Mouse (Mus musculus) embryonic facial prominence, embryonic 15.5 days (tissue): ENCODE data around the gene Fgl2. TPM values are rescaled to one million over a fixed set of nuclear protein-coding genes. Genes with fewer than 3 reads are reported as not detected.

Source experiments
- ATAC-seq: fragments of 200-750 bp; cut with Nextera tagmentation; 2 replicates; pipeline ENCODE4 v1.8.0; 2017; ENCODE audit warnings: low read depth, moderate TSS enrichment; ENCODE audit not compliant: insufficient number of reproducible peaks, low FRiP score, low TSS enrichment
- H3K27ac ChIP-seq: fragments of 300-500 bp; sonication (generic); replicated peaks from 2 replicates; pipeline ENCODE4 v1.5.1; 2015; ENCODE audit warnings: mild to moderate bottlenecking, inconsistent platforms
- H3K27me3 ChIP-seq: fragments of 300-500 bp; sonication (generic); 2 replicates; pipeline ENCODE4 v1.6.1; 2015; ENCODE audit warnings: inconsistent platforms
- H3K36me3 ChIP-seq: fragments of 300-500 bp; sonication (generic); 2 replicates; pipeline ENCODE4 v1.6.1; 2015; ENCODE audit warnings: mild to moderate bottlenecking, inconsistent platforms
- H3K4me1 ChIP-seq: fragments of 300-500 bp; sonication (generic); 2 replicates; pipeline ENCODE4 v1.6.1; 2015; ENCODE audit warnings: inconsistent platforms
- H3K4me2 ChIP-seq: fragments of 300-500 bp; sonication (generic); replicated peaks from 2 replicates; pipeline ENCODE4 v1.6.1; 2015; ENCODE audit warnings: mild to moderate bottlenecking, inconsistent platforms
- H3K4me3 ChIP-seq: fragments of 300-500 bp; sonication (generic); replicated peaks from 2 replicates; pipeline ENCODE4 v1.5.1; 2015; ENCODE audit warnings: mild to moderate bottlenecking, inconsistent platforms
- H3K9ac ChIP-seq: fragments of 300-500 bp; sonication (generic); 2 replicates; pipeline ENCODE4 v1.6.1; 2015; ENCODE audit warnings: inconsistent platforms
- H3K9me3 ChIP-seq: fragments of 300-500 bp; sonication (generic); replicated peaks from 2 replicates; pipeline ENCODE4 v1.6.1; 2016; ENCODE audit warnings: inconsistent platforms
- WGBS: fragments of 180-500 bp; shearing (Covaris S2); methylation state at CpG from one replicate; pipeline ENCODE4 v1.1.7; 2015; 5-methylcytosine and 5-hydroxymethylcytosine counted together
- polyA plus RNA-seq: library from polyadenylated mRNA; unstranded; fragments of >200 nt; fragmentation: Nextera tagmentation; extraction: Ambion mirVana; gene quantifications from 2 replicates; pipeline ENCODE4 v1.2.1, GENCODE M21; 2015

Gene Fgl2
- polyA plus RNA-seq, 1 experiment from 2014 or later = 3.1 TPM

DNA sequence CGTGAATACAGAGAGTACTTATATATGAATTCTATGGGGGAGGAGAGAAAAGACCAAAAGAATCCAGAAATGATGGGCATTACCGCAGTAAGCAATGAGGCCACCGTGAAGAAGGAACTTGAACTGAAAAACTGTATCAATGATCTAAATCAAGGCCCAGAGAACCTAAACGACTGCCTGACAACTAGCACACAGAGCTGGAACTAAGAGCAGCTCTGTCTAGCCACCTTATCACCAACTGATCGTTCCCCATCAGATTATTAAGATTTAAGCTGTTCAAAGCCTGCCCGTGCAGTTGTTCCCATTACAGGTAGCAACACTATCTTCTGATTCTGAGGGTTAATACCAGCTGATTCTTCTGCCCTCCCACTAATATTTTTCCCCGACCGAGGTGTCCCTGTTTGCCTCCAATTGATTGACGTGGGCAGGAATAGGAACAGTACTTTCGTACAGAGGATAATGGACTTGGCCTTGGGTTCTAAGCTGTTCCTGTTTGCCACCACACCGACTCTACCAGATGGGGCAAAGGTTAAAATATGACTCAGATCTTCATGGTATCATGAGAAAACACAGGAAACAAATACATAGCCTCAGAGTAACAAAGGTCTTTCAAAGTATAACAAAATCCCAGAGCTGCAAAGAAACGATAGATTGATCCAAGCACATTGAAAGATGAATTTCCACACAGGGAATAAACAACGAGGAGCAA, 12.0 kb downstream of the Fgl2 start:
- no peaks in the 10 kb centered on the region for H3K27me3 ChIP-seq
- H3K4me1 ChIP-seq = 0 out of 2 replicates have a peak, but pooled peaks cover 4% of the 10 kb centered on the region
- no peaks in the 10 kb centered on the region for H3K9me3 ChIP-seq
- H3K4me3 ChIP-seq = no peak overlapping the region
- no peak for ATAC-seq
- no peak overlapping the region for H3K27ac ChIP-seq
- 77% methylated on average over 13 of the region's 13 CpGs for WGBS
- H3K4me2 ChIP-seq = no peak overlapping the region
- H3K36me3 ChIP-seq = no peaks in the 10 kb centered on the region
- H3K9ac ChIP-seq = no peak overlapping the region

DNA sequence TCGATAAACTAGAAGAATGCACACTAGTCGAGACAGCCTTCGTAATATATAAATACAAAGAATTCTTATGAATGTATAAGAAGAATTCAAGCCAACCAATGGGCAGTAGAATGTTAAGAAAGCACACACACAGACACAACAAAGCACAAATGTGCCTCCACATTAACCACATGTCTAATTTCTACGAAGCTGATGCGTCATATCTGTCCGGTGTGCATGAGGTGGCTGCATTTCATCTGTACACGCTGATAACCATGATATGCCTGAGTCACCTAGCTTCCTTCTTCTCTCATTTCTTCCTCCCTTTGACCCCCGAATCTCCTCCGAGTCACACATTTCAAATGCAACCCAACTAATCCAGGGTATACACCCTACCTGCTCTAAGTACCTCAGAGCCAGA, 12.5 kb downstream of the Fgl2 start:
- Histone ChIP-seq H3K36me3 (no peaks in the 10 kb centered on the region), H3K4me3 (no peak overlapping the region), H3K27me3 (no peaks in the 10 kb centered on the region), H3K9me3 (no peaks in the 10 kb centered on the region), H3K4me2 (no peak overlapping the region), H3K9ac (no peak overlapping the region), H3K27ac (no peak overlapping the region), H3K4me1 (0 out of 2 replicates have a peak, but pooled peaks cover 4% of the 10 kb centered on the region)
- ATAC-seq = no peak
- WGBS = 87% methylated on average over 9 of the region's 9 CpGs

DNA sequence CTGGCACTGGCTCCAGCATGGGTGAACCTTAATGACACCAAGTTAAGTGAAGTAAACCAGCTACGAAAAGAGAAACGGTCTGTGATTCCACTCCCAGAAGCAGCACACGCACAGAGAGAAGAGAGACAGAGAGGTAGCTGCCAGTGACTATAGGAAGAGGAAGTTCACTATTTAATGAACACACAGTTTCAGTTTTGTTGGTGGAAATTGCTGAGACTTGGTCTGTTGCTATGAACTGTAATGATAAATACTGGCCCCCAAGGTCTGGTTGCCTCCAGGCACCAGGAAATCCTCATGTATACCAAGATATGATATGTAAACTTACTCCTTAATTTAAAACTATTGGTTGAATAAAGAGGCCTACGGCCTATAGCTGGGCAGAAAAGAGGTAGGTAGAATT, 14.0 kb downstream of the Fgl2 start:
- Histone ChIP-seq H3K9ac (no peak overlapping the region), H3K4me3 (no peak overlapping the region), H3K9me3 (no peaks in the 10 kb centered on the region), H3K4me1 (0 out of 2 replicates have a peak, but pooled peaks cover 4% of the 10 kb centered on the region), H3K27ac (no peak overlapping the region), H3K4me2 (no peak overlapping the region), H3K36me3 (no peaks in the 10 kb centered on the region), H3K27me3 (no peaks in the 10 kb centered on the region)
- no peak for ATAC-seq
- WGBS = 85% methylated on average over 4 of the region's 4 CpGs

DNA sequence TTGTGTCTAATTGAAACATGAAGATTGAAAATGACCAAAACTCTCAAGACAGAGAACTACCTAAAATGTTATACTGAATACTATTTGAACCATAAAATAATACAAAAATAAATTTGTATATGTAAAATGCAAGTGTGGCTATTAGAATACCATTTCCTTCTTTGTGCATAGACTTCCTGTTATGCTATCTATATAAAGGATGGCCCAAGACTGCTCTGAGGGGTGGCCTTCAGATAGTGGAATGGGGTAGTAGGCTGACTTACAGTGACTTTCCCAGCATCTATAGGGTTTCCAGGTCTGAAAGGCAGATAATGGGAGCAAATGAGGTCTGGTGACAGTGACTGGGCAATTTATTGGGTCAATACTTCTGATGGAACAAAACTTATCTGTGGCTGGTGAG, 14.9 kb downstream of the Fgl2 start:
- H3K9me3 ChIP-seq = no peaks in the 10 kb centered on the region
- 0 out of 2 replicates have a peak, but pooled peaks cover 4% of the 10 kb centered on the region for H3K4me1 ChIP-seq
- H3K4me3 ChIP-seq = no peak overlapping the region
- H3K27ac ChIP-seq = no peak overlapping the region
- no peak overlapping the region for H3K9ac ChIP-seq
- no peak overlapping the region for H3K4me2 ChIP-seq
- no peak for ATAC-seq
- no peaks in the 10 kb centered on the region for H3K36me3 ChIP-seq
- H3K27me3 ChIP-seq = no peaks in the 10 kb centered on the region

DNA sequence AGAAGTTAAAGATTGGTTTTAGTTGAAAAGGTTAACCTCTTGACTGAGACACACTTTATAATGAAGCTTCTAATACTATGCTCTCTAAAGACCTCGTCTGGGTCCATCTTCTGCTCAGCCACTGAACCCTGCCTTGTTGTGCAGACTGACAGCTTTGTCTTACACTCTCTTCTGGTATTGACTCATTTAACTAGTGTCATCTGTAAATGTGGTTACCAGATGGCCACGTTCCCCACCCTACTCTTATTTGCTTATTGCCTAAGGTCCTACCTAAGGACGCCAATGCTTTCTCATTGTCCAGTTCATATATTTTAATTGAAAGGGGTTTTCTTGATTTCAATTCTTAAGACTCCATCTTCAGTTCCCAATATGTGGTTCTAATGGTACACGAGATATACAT, 16.4 kb downstream of the Fgl2 start:
- H3K4me3 ChIP-seq = no peak overlapping the region
- no peak overlapping the region for H3K4me2 ChIP-seq
- no peak overlapping the region for H3K9ac ChIP-seq
- WGBS = 67% methylated on average over 4 of the region's 4 CpGs
- H3K36me3 ChIP-seq = no peaks in the 10 kb centered on the region
- no peak overlapping the region for H3K27ac ChIP-seq
- no peaks in the 10 kb centered on the region for H3K9me3 ChIP-seq
- ATAC-seq = no peak
- H3K4me1 ChIP-seq = 0 out of 2 replicates have a peak, but pooled peaks cover under 1% of the 10 kb centered on the region
- H3K27me3 ChIP-seq = no peaks in the 10 kb centered on the region

DNA sequence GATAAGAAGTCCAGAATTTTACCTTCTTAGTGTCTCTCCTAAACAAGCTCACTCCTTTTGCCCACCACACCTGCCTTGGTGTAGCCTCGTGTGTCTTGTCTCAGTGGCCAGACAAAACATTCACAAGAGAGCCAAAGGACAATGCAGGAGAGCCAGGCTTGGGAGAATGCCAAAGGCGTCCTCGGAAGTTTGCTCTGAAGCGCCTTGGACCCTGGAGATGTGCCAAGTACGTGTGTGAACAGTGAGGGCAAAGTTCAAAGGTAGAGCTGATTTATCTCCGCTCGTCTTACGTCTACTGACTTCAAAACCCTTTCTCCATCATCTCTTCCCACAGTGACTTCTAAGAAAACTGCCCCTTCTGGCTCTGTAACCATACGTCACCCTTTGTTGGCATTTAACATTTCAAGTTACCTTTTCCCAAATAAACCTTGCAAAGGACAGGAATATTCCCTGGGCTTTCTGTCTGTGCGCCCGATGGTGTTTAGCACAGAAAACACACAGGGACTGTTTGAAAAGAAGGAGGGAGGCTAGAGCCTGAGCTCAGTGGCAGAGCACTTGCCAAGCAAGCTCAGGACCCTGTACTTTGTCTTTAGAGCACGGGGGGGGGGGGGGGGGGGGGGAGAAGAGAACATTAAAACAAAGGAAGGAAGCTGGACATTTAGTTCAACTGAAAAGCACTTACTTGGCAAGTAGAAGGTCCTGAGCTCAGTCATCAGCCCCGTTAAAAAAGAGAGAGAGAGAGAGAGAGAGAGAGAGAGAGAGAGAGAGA, 19.4 kb downstream of the Fgl2 start:
- Histone ChIP-seq H3K27me3 (no peaks in the 10 kb centered on the region), H3K4me2 (no peak overlapping the region), H3K27ac (no peak overlapping the region), H3K4me1 (no peaks in the 10 kb centered on the region), H3K4me3 (no peak overlapping the region), H3K36me3 (no peaks in the 10 kb centered on the region), H3K9ac (no peak overlapping the region), H3K9me3 (no peaks in the 10 kb centered on the region)
- 53% methylated on average over 12 of the region's 13 CpGs for WGBS
- ATAC-seq = no peak

DNA sequence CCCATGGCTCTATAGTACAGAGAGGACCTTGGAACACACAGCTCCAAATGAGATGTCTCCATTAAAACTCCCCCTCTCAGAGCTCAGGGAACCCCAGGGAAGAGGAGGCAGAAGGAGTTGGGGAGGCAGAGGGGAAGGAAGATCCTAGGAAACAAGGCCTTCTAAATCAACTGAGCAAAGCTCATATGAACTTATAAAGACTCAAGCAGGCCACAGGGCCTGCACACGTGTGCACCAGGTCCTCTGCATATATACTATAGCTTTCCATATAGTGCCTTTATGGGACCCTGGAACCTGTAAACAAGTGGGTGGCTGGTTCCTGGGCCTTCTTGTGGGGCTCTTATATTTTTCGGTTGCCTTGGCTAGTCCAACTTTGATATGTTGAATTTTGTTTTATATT, 22.1 kb downstream of the Fgl2 start:
- WGBS = 73% methylated on average over 2 of the region's 2 CpGs
- H3K9me3 ChIP-seq = no peaks in the 10 kb centered on the region
- no peak overlapping the region for H3K4me3 ChIP-seq
- no peak for ATAC-seq
- H3K27me3 ChIP-seq = no peaks in the 10 kb centered on the region
- H3K9ac ChIP-seq = no peak overlapping the region
- no peak overlapping the region for H3K27ac ChIP-seq
- H3K4me2 ChIP-seq = no peak overlapping the region
- H3K4me1 ChIP-seq = no peaks in the 10 kb centered on the region
- no peaks in the 10 kb centered on the region for H3K36me3 ChIP-seq

DNA sequence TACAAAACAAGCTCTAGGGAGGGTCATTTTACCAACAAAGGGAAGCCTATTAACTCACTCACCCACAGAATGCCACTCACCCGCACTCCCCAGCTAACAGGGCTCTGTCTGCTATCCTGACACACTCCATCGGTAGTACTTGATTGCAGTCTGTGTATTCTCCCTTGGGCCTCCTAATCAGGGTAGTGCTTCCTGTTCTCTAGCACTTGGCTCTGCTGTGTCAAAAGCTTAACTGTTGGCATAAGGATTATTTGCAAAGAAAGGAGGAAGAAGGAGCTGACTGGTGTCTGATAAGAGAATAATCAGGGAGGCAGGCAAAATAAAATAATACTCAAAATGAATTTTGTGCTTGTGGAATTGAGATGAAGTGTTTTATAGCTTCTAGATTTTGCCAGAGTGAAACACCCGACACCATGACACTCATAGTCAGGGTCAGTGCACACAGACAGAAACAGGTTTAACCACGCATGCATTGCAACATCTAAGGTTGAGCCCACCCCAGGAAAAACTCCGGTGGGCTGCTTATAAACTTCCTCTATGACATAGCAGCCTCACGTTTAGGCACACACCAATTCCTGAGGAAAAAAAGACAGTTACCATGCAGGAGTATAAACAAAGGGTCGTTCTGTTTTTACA, 22.9 kb downstream of the Fgl2 start:
- H3K36me3 ChIP-seq = no peaks in the 10 kb centered on the region
- no peaks in the 10 kb centered on the region for H3K9me3 ChIP-seq
- no peak overlapping the region for H3K27ac ChIP-seq
- H3K4me2 ChIP-seq = no peak overlapping the region
- no peak overlapping the region for H3K9ac ChIP-seq
- no peak overlapping the region for H3K4me3 ChIP-seq
- H3K4me1 ChIP-seq = no peaks in the 10 kb centered on the region
- ATAC-seq = no peak
- H3K27me3 ChIP-seq = no peaks in the 10 kb centered on the region
- WGBS = 44% methylated on average over 7 of the region's 7 CpGs

DNA sequence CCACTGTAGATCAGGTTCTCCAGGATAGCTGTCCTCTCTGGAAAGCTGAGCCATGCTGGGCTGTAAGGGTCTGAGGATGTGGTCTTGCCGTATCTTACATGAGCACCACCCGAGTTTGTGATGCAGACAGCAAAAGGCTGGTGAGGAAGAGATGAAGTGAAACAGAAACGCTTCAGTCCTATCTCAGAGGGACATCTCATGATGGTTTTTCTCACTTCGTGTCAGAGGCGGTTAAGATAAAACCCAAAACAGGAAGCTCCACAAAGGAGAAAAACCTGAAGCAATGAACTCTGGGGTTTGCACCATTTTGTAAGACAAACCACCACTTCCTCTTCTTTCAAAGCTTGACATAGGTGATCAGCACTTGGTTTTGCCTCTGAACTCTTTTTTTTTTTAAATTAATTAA, 38.8 kb downstream of the Fgl2 start:
- Histone ChIP-seq H3K27me3 (no peaks in the 10 kb centered on the region), H3K9me3 (no peaks in the 10 kb centered on the region), H3K27ac (no peak overlapping the region), H3K4me3 (no peak overlapping the region), H3K4me1 (no peaks in the 10 kb centered on the region), H3K9ac (no peak overlapping the region), H3K4me2 (no peak overlapping the region), H3K36me3 (no peaks in the 10 kb centered on the region)
- no peak for ATAC-seq
- 81% methylated on average over 5 of the region's 5 CpGs for WGBS

DNA sequence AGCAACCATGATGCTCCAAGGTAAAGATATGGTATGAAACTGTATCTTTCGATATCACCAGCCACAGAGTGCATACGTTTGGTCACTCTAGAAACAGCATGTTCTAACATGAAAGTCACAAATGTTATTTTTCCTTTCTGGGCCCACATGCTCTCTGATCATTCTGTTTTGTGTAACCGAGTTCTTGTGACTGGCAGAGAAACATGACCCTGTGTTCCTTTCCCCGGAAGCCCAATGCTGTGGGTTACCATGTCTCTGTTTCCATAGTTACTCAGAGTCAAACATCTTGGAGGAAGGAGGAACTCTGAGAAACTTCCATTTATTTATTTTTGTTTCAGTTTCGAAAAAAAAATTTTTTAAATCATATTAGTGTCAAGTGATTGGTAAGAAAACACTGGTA, 39.6 kb downstream of the Fgl2 start:
- H3K27me3 ChIP-seq = no peaks in the 10 kb centered on the region
- H3K4me3 ChIP-seq = no peak overlapping the region
- H3K27ac ChIP-seq = no peak overlapping the region
- no peak overlapping the region for H3K4me2 ChIP-seq
- ATAC-seq = no peak
- WGBS = 57% methylated on average over 5 of the region's 5 CpGs
- no peaks in the 10 kb centered on the region for H3K4me1 ChIP-seq
- H3K36me3 ChIP-seq = no peaks in the 10 kb centered on the region
- H3K9ac ChIP-seq = no peak overlapping the region
- no peaks in the 10 kb centered on the region for H3K9me3 ChIP-seq

DNA sequence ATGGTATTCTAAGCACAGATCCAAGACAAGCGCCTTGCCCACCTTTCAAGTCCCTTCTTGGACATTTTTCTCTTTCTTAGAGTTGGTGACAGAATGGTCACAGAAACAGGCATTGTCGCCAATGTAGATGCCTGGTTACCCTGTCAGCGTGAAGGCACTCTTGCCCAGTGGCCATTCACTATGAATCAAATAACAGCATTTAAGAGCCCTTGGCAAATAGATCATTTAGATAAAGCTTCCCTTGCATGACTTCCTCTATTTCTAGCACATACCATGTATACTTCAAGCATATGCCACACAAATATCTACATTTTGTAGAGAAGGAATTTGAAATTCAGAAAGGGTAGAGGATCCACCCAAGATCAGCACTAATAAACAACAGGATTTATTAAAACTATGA, 40.9 kb downstream of the Fgl2 start:
- WGBS = 86% methylated on average over 3 of the region's 3 CpGs
- Histone ChIP-seq H3K9ac (no peak overlapping the region), H3K27me3 (no peaks in the 10 kb centered on the region), H3K4me3 (no peak overlapping the region), H3K4me1 (no peaks in the 10 kb centered on the region), H3K36me3 (no peaks in the 10 kb centered on the region), H3K9me3 (no peaks in the 10 kb centered on the region), H3K27ac (no peak overlapping the region), H3K4me2 (no peak overlapping the region)
- ATAC-seq = no peak
